Mouse (Mus musculus) CD8-positive naive resting alpha-beta T cell, adult 2 months (primary cell): ENCODE results near the gene Ncbp2.

Experiments used
- DNase-seq, 2 experiments: peaks; one replicate each; pipeline ENCODE4 v3.0.0; 2022; ENCODE audit warnings: low read depth in 2 of 2, low spot score in 2 of 2

Gene Ncbp2

DNA sequence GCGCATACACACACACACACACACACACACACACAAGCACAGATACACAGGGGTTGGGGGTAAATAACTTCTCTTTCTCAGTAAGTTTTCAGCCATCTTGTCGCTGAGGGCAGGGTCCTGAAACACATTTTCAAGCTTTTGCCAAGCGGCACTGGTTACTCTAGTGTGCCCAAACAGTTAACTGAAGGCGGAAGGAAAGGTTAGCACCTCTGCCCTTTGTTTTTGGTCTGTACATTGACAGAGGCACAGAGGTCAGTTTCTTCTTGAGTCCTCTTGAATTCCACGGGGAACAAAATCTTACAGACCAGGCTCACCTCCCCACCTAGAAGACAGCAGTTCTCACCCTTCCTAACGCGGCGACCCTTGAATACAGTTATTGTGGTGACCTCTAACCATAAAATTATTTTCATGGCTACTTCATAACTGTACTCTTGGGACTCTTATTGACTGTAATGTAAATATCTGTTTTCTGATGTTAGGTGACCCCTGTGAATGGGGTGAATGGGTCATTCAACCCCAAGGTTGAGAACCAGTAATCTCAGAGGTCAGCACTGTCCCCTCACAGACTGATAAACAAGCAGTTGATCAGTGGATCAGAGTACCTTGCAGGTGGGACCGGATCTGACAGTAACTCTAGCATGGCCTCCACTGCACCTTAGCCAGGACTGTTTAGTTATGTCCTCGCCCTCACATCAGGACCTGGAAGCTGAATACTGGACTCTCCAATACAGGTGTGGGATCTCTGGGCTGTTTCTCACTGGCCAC, 60.4 kb downstream of the Ncbp2 start:
- no peak for DNase-seq

DNA sequence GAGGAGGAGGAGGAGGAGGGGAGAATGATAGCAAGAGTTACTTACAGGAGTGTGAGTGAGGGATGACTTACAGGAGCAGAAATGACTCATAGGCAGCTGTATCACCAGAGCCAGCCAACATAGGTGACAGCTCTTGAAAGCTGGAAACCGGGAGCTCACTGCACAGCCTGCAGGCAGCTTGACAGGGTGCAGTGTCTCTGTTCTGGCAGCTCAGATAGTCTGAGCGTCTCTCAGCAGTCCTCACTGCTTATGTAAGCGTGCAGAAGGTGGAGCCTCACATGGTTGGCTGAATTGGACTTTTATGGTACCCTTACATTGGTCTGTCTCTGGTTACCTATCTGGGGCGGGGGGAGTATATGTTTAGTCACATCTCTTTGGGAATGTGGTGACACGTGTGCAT, 61.6 kb downstream of the Ncbp2 start:
- DNase-seq = no peak

DNA sequence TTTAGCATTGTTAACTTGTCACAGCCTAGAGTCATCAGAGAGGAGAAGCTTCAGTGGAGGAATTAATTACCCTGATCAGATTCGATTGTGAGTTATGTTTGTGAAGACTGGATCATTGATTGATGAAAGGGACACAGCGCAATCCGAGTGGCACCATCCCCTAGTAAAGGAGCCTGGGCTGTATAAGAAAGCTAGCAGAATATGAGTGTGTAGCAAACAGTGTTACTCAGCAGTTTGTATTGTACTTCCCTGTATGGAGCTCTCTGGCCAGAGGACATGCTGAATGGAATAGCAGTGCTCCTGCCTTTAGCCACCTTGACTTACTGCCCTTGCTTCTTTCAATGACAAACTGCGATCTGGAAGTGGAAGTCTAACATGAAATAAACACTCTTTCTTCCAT, 62.0 kb downstream of the Ncbp2 start:
- DNase-seq = no peak
